Mouse (Mus musculus) spleen, adult 2 months (tissue): ENCODE results near the gene Lig3. TPM values are rescaled to one million over a fixed set of nuclear protein-coding genes. Genes with fewer than 3 reads are reported as not detected.

ENCODE experiments used
- DNase-seq, 2 experiments: peaks; one replicate each; pipeline versions ENCODE4 v3.0.0 to v3.0.0-alpha.2; 2012 to 2021; ENCODE audit warnings: low spot score in 2 of 2, low read depth in 1 of 2
- H3K27ac ChIP-seq: fragments of 200-500 bp; 2 replicates; pipeline ENCODE4 v1.5.1; 2012; ENCODE audit warnings: low read length, inconsistent platforms; ENCODE audit not compliant: insufficient read depth
- H3K27me3 ChIP-seq: fragments of 200-500 bp; 2 replicates; pipeline ENCODE4 v1.6.1; 2012; ENCODE audit warnings: mild to moderate bottlenecking, moderate library complexity, low read length, inconsistent platforms; ENCODE audit not compliant: control insufficient read depth, insufficient read depth
- H3K36me3 ChIP-seq: fragments of 200-500 bp; 2 replicates; pipeline ENCODE4 v1.6.1; 2012; ENCODE audit warnings: mild to moderate bottlenecking, low read length, inconsistent platforms; ENCODE audit not compliant: control insufficient read depth, insufficient read depth
- H3K4me1 ChIP-seq: fragments of 200-500 bp; 2 replicates; pipeline ENCODE4 v1.6.1; 2011; ENCODE audit warnings: inconsistent platforms; ENCODE audit not compliant: control insufficient read depth, insufficient read depth, insufficient read length
- H3K4me3 ChIP-seq: fragments of 200-500 bp; 2 replicates; pipeline ENCODE4 v1.5.1; 2011; ENCODE audit warnings: mild to moderate bottlenecking, inconsistent platforms; ENCODE audit not compliant: insufficient read depth, insufficient read length; ENCODE audit errors: extremely low read depth
- CTCF ChIP-seq: fragments of 200-500 bp; IDR thresholded peaks from 2 replicates; pipeline ENCODE4 v1.5.1; 2011; ENCODE audit warnings: mild to moderate bottlenecking, inconsistent platforms; ENCODE audit not compliant: insufficient read depth, insufficient read length, insufficient replicate concordance; ENCODE audit errors: extremely low read depth
- POLR2A ChIP-seq: fragments of 200-500 bp; IDR thresholded peaks from 2 replicates; pipeline ENCODE4 v1.6.1; 2011; ENCODE audit warnings: low read depth, low read length, inconsistent platforms
- WGBS: fragments of 180-500 bp; shearing (Covaris S2); methylation state at CpG from one replicate; pipeline ENCODE4 v1.1.7; 2018; 5-methylcytosine and 5-hydroxymethylcytosine counted together
- polyA plus RNA-seq: library from polyadenylated mRNA; depleted of rRNA; stranded (reverse); fragments of >200 nt; gene quantifications from 2 replicates; pipeline ENCODE4 v1.2.3, GENCODE M21; 2012

Gene Lig3
- polyA plus RNA-seq, 1 experiment: 5.9 TPM

GRCm38 (mm10) chr11:82783453-82783852 is 2.5 kb downstream of the Lig3 start:
- Histone ChIP-seq H3K4me1 (peaks cover 5% of the 10 kb centered on the region; the same call in 1 of the 2 replicates), H3K36me3 (peaks cover 12% of the 10 kb centered on the region), H3K4me3 (no peak overlapping the region), H3K27ac (no peak overlapping the region), H3K27me3 (no peaks in the 10 kb centered on the region)
- 93% methylated on average over 11 of the region's 11 CpGs for WGBS
- TF ChIP-seq CTCF: no peak
- no peak for TF ChIP-seq POLR2A
- no peak for DNase-seq

- Histone ChIP-seq H3K4me1 (no peaks in the 10 kb centered on the region), H3K36me3 (peaks cover 38% of the 10 kb centered on the region), H3K4me3 (no peak overlapping the region), H3K27me3 (no peaks in the 10 kb centered on the region), H3K27ac (no peak overlapping the region)
- 80% methylated on average over 3 of the region's 3 CpGs for WGBS
- no peak for TF ChIP-seq POLR2A
- no peak for TF ChIP-seq CTCF
- no peak for DNase-seq
Measured at GRCm38 (mm10) chr11:82806656-82807055, 25.7 kb downstream of the Lig3 start.

- DNase-seq: no peak
- no peaks in the 10 kb centered on the region for H3K4me1 ChIP-seq
- no peaks in the 10 kb centered on the region for H3K27me3 ChIP-seq
- no peak overlapping the region for H3K27ac ChIP-seq
- no peak overlapping the region for H3K4me3 ChIP-seq
- no peak for TF ChIP-seq POLR2A
- TF ChIP-seq CTCF: no peak
- whole genome bisulfite sequencing: 72% methylated on average over 3 of the region's 3 CpGs
- H3K36me3 ChIP-seq: peaks cover 44% of the 10 kb centered on the region
Measured at GRCm38 (mm10) chr11:82807370-82807769, 26.5 kb downstream of the Lig3 start.

- no peak for TF ChIP-seq CTCF
- TF ChIP-seq POLR2A: no peak
- Histone ChIP-seq H3K27ac (no peak overlapping the region), H3K4me1 (no peaks in the 10 kb centered on the region), H3K27me3 (no peaks in the 10 kb centered on the region), H3K36me3 (peaks cover 37% of the 10 kb centered on the region), H3K4me3 (no peak overlapping the region)
- DNase-seq: no peak
- 91% methylated on average over 5 of the region's 5 CpGs for WGBS
Measured at GRCm38 (mm10) chr11:82808485-82808884, 27.6 kb downstream of the Lig3 start.

GRCm38 (mm10) chr11:82819350-82819749 is 38.4 kb downstream of the Lig3 start:
- H3K4me3 ChIP-seq: no peak overlapping the region
- WGBS: 71% methylated on average over 4 of the region's 4 CpGs
- H3K27me3 ChIP-seq: no peaks in the 10 kb centered on the region
- H3K27ac ChIP-seq: no peak overlapping the region
- no peak for TF ChIP-seq POLR2A
- peak; percentile 41; the same call in 1 of the 2 replicates for TF ChIP-seq CTCF
- H3K36me3 ChIP-seq: no peaks in the 10 kb centered on the region; the same call in 1 of the 2 replicates
- DNase-seq: peak; percentile 8 to 31
- no peaks in the 10 kb centered on the region for H3K4me1 ChIP-seq

GRCm38 (mm10) chr11:82820788-82821456 is 40.0 kb downstream of the Lig3 start:
- no peak for TF ChIP-seq CTCF
- TF ChIP-seq POLR2A: no peak
- Histone ChIP-seq H3K4me3 (no peak overlapping the region), H3K36me3 (no peaks in the 10 kb centered on the region), H3K27me3 (no peaks in the 10 kb centered on the region), H3K27ac (no peak overlapping the region), H3K4me1 (no peaks in the 10 kb centered on the region)
- no peak for DNase-seq
- 89% methylated on average over 13 of the region's 13 CpGs for WGBS

- Histone ChIP-seq H3K27me3 (no peaks in the 10 kb centered on the region), H3K36me3 (no peaks in the 10 kb centered on the region; the same call in 1 of the 2 replicates), H3K27ac (no peak overlapping the region), H3K4me1 (no peaks in the 10 kb centered on the region), H3K4me3 (no peak overlapping the region)
- no peak for DNase-seq
- no peak for TF ChIP-seq CTCF
Measured at GRCm38 (mm10) chr11:82826818-82827217, 45.9 kb downstream of the Lig3 start.
